Mouse (Mus musculus): ENCODE measurements around the gene Pdgfb.

DNA sequence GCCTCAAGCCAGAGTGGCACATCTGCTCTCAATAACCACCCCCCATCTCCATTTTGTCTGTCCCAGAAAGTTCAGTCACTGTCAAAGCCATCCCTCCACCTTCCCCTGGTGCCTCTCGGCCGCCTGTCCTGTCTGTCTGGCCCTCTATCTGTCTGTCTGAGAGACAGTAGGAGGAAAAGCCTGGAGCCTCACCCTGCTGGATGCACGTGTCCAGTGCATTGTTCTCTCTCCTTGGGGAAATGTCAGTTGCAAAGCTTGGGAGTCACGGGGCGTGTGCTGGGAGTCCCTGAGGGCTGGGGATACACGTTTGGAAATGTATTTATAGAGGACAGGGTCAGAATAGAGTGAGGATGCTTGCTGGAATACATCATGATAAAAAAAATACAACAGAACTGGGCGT lies 61.3 kb downstream of the Pdgfb start:
- no peak for TF ChIP-seq EP300 (IDR thresholded peaks at IDR 0.05; ENCODE audit: low read depth in 1 of 2, low read length in 2 of 2)
- no peak for TF ChIP-seq NRF1 (IDR thresholded peaks at IDR 0.05; ENCODE audit: insufficient read depth, low read depth, low read length, poor library complexity, severe bottlenecking)
- no peak for TF ChIP-seq JUND (IDR thresholded peaks at IDR 0.05; ENCODE audit: low read depth, low read length)
- TF ChIP-seq GATA1 (IDR thresholded peaks at IDR 0.05; ENCODE audit: low read depth, low read length): no peak
- TF ChIP-seq MEF2A (IDR thresholded peaks at IDR 0.05; ENCODE audit: extremely low read depth, insufficient replicate concordance, low read depth, low read length, poor library complexity, severe bottlenecking): no peak
- no peak for TF ChIP-seq CTCF (IDR thresholded peaks at IDR 0.05 in 2 of 3, conservative IDR thresholded peaks at IDR 0.05 in 1 of 3; ENCODE audit: control insufficient read depth in 1 of 3, insufficient read depth in 1 of 3, low read depth in 2 of 3, low read length in 3 of 3, poor library complexity in 1 of 3, severe bottlenecking in 1 of 3)

All from MEL (cell line).